Mouse (Mus musculus) mouse embryonic stem cell (cell line): ENCODE measurements around the gene Gm9046.
"Not testable (repeated sequence)": the region's sequence is repeated elsewhere in the genome, so short reads cannot be mapped to it uniquely, and the experiment has no call there.

Experiments used
- in situ Hi-C, 2 experiments: fragments of 300-500 bp; cut with MboI; formaldehyde crosslinking; loops; 1 replicate in 1 of 2; 3 replicates in 1 of 2; pipeline ENCODE4 v1.14.3; 2019 to 2020; ENCODE audit warnings: low sequenced_read_pairs in 2 of 2, low pct_unique_long_range_greater_than_20kb in 1 of 2, mixed read lengths in 1 of 2; ENCODE audit not compliant: unreplicated experiment in 1 of 2

The Gm9046 gene

DNA sequence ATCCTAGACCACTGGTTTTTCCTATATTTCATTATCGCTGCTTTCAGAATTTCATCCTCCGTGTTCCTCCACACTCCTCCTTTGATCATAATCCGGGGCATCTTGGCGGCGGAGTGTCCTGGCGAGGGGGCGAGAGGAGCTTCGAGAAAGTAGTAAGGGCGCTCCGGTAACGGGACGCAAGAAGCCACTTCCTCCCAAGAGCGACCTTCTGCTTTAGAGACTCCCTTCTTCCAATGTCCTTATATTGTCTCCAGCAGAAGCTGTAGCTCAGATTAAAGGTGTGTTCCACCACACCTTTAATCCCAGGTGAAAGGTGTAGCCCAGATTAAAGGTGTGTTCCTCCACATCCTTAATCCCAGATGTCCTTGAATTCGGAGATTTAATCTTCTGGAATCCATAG, at the start of gene Gm9046:
Gm9046 (minus strand) TSS at position 101 of the 400 bp plus-strand sequence.
- in situ Hi-C loops, result not testable (repeated sequence)

DNA sequence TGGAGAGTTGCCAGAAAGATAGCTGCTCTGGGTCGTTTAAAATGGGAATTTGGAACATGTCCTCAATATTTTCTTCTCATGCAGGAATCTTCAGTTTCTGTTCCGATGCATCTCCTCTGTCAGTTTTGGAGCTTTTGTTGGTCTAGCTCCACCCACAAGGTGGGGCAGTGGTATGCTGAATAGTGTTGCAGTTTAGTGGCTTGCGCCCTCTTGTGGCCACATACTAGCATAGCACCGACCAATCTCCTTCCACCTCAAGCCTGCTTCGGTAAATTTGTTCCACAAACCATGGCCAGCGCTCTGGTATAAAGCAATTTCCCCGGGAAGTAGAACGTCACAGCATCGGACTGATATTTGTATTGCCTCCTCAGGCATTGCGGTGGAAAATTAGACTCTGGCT, 27.4 kb upstream of the Gm9046 start:
- in situ Hi-C loops, result no loop called here

DNA sequence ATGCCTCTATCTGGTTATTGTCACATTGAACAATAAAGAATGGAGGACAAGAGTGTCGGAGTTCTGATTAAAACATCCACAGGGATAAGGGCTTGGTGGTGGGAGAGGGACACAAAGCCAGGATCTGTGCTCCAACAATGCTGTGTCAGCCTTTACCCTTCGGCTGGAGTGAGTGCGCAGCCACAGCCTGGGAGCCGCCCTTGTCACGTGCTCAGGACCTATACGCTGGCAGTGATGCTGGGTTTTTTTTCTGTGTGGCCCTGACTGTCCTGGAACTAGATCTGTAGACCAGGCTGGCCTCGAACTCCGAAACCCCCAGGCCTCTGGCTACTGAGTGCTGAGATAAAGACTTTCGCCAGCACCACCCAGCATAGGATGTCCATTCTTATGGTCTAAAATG, 26.5 kb upstream of the Gm9046 start:
- in situ Hi-C loops, result no loop called here

DNA sequence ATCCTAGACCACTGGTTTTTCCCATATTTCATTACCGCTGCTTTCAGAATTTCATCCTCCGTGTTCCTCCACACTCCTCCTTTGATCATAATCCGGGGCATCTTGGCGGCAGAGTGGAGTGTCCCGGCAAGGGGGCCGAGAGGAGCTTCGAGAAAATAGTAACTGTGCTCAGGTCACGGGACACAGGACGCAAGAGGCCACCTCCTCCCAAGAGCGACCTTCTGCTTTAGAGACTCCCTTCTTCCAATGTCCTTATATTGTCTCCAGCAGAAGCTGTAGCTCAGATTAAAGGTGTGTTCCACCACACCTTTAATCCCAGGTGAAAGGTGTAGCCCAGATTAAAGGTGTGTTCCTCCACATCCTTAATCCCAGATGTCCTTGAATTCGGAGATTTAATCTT, 10.9 kb upstream of the Gm9046 start, which contains the start of gene Gm9049:
Gm9049 (minus strand) TSS at position 101 of the 400 bp plus-strand sequence.
- in situ Hi-C loops, result not testable (repeated sequence)

DNA sequence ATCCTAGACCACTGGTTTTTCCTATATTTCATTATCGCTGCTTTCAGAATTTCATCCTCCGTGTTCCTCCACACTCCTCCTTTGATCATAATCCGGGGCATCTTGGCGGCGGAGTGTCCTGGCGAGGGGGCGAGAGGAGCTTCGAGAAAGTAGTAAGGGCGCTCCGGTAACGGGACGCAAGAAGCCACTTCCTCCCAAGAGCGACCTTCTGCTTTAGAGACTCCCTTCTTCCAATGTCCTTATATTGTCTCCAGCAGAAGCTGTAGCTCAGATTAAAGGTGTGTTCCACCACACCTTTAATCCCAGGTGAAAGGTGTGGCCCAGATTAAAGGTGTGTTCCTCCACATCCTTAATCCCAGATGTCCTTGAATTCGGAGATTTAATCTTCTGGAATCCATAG, 5.5 kb upstream of the Gm9046 start, which contains the start of gene Gm9048:
Gm9048 (minus strand) TSS at position 101 of the 400 bp plus-strand sequence.
- in situ Hi-C loops, result not testable (repeated sequence)

DNA sequence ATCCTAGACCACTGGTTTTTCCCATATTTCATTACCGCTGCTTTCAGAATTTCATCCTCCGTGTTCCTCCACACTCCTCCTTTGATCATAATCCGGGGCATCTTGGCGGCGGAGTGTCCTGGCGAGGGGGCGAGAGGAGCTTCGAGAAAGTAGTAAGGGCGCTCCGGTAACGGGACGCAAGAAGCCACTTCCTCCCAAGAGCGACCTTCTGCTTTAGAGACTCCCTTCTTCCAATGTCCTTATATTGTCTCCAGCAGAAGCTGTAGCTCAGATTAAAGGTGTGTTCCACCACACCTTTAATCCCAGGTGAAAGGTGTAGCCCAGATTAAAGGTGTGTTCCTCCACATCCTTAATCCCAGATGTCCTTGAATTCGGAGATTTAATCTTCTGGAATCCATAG, 5.3 kb downstream of the Gm9046 start, which contains the start of gene Gm9045:
Gm9045 (minus strand) TSS at position 101 of the 400 bp plus-strand sequence.
- in situ Hi-C loops, result not testable (repeated sequence)

DNA sequence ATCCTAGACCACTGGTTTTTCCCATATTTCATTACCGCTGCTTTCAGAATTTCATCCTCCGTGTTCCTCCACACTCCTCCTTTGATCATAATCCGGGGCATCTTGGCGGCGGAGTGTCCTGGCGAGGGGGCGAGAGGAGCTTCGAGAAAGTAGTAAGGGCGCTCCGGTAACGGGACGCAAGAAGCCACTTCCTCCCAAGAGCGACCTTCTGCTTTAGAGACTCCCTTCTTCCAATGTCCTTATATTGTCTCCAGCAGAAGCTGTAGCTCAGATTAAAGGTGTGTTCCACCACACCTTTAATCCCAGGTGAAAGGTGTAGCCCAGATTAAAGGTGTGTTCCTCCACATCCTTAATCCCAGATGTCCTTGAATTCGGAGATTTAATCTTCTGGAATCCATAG, 10.7 kb downstream of the Gm9046 start, which contains the start of gene Gm9044:
Gm9044 (minus strand) TSS at position 101 of the 400 bp plus-strand sequence.
- in situ Hi-C loops, result not testable (repeated sequence)

DNA sequence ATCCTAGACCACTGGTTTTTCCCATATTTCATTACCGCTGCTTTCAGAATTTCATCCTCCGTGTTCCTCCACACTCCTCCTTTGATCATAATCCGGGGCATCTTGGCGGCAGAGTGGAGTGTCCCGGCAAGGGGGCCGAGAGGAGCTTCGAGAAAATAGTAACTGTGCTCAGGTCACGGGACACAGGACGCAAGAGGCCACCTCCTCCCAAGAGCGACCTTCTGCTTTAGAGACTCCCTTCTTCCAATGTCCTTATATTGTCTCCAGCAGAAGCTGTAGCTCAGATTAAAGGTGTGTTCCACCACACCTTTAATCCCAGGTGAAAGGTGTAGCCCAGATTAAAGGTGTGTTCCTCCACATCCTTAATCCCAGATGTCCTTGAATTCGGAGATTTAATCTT, 16.2 kb downstream of the Gm9046 start, which contains the start of gene Gm9040:
Gm9040 (minus strand) TSS at position 101 of the 400 bp plus-strand sequence.
- in situ Hi-C loops, result not testable (repeated sequence)

DNA sequence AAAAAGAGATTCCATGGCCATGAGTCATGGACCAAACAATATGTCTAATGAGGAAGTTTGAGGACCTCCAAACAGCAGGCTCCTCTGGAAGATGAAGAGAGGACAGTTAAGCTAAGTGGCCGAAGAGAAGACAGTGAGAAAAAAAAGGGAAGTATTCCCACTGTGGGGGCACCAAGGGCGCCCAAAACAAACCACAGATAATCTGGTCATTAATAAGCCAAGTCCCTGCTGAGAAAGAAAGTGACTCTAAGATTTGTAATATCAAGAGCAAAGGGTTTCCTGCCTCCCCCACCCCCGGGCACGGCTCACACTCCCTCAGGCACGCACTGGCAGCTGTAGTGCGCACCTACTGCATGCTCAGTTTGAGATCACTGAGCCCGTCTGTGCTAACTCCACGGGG, 24.0 kb downstream of the Gm9046 start:
- in situ Hi-C loops, result no loop called here

DNA sequence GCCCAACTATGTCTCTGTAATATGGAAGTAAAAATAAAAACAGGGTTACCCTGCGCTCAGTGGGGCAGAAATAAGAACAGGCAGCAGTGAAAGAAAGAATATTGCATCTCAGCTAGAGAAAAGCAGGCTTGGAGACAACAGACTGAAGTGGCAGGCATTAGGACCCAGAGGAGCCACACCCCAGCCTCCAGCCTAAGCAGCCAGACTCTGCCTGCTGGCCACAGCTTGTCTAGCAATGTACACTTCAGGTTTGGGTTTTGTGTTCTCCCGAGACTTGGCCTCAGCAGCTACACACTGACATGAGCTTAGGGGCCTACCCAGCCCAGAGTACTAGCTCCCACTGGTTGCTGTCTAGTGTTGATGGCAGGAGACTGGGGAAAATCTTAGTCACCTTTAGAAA, 40.9 kb downstream of the Gm9046 start:
- in situ Hi-C loops, result not testable (repeated sequence)

DNA sequence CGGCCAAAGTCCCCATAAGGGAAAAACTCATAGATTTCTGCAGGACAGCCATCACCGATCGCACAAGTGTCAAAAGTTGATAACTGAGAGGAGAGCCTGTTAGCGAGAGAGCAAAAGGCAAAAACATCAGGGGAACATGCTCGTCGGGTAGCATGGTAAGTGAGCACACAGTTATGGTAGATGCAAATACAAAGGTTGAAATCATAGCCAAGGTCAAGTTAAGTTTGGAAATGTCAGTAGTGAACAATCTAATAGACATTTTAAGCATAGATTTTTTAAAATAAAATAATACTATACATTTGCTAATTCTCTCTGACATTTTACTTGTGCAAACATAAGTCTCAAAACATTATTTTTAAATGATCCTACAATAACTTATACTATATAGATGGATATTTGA, 48.1 kb downstream of the Gm9046 start, which contains the start of gene Iltifb:
Iltifb (minus strand) TSS at position 101 of the 400 bp plus-strand sequence.
- in situ Hi-C loops, result no loop called here
